Mouse (Mus musculus) E14TG2a.4 (cell line): ENCODE measurements around the gene Nrg3.

Experiments used
- H3K27me3 ChIP-seq: 2 replicates; pipeline ENCODE4 v1.6.1; 2014; ENCODE audit warnings: low read length, control low read depth; ENCODE audit not compliant: insufficient read depth
- H3K36me3 ChIP-seq: 2 replicates; pipeline ENCODE4 v1.6.1; 2014; ENCODE audit warnings: low read length, control low read depth; ENCODE audit not compliant: insufficient read depth
- H3K4me1 ChIP-seq: replicated peaks from 2 replicates; pipeline ENCODE4 v1.6.1; 2014; ENCODE audit warnings: low read depth, low read length, control low read depth
- H3K4me3 ChIP-seq: replicated peaks from 2 replicates; pipeline ENCODE4 v1.5.1; 2014; ENCODE audit warnings: mild to moderate bottlenecking, low read length
- H3K9me3 ChIP-seq: 2 replicates; pipeline ENCODE4 v1.6.1; 2014; ENCODE audit warnings: low read length, control low read depth
- CTCF ChIP-seq: conservative IDR thresholded peaks from 2 replicates; pipeline ENCODE4 v1.5.1; 2014; ENCODE audit warnings: low read length
- NANOG ChIP-seq: IDR thresholded peaks from 2 replicates; pipeline ENCODE4 v1.6.1; 2014; ENCODE audit warnings: borderline replicate concordance, low read length, mixed read lengths
- POU5F1 ChIP-seq: IDR thresholded peaks from 2 replicates; pipeline ENCODE4 v1.6.1; 2014; ENCODE audit warnings: low read length, borderline replicate concordance

The Nrg3 gene

DNA sequence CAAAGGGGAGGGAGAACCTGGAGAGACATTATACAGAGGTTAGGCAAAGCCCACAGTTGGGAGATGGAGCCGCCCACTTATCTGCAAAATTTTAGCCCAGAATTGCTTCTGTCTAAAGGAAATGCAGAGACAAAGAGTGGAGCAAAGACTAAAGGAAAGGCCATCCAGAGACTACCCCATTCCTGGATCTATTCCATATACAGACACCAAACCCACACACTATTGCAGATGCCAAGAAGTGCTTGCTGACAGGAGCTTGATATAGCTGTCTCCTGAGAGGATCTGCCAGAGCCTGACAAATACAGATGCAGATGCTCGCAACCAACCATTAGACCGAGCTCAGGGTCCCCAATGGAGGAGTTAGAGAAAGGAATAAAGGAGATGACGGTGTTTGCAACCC, 637.9 kb downstream of the Nrg3 start:
- H3K9me3 ChIP-seq: no peaks in the 10 kb centered on the region
- no peaks in the 10 kb centered on the region for H3K36me3 ChIP-seq
- no peaks in the 10 kb centered on the region for H3K27me3 ChIP-seq
- TF ChIP-seq POU5F1: no peak
- no peaks in the 10 kb centered on the region for H3K4me1 ChIP-seq
- H3K4me3 ChIP-seq: no peak overlapping the region

- Histone ChIP-seq H3K4me3 (no peak overlapping the region), H3K27me3 (no peaks in the 10 kb centered on the region), H3K36me3 (no peaks in the 10 kb centered on the region), H3K4me1 (no peaks in the 10 kb centered on the region), H3K9me3 (no peaks in the 10 kb centered on the region)
- TF ChIP-seq POU5F1 (no peak), CTCF (no peak), NANOG (no peak)
Observed at GRCm38 (mm10) chr14:38824891-38825290, 648.0 kb downstream of the Nrg3 start.

DNA sequence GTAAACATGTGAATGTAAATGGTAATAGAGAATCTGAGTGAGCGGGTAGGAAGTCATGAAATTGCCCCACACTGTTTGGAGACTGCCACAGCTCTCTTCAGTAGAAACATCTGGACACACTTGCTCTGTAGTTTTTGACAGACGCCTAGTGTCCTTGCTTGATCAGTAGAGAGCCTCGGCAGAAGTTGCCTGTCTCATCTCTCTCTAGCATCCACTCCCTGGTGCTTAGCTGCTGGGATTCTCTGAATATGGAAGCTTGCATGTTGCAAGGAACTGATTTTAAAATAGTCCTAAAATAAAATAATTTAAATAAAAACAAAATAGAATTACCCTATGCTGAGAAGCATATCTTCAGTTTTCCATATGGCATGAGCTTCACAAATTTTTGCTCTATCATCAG, 675.9 kb downstream of the Nrg3 start:
- Histone ChIP-seq H3K4me3 (no peak overlapping the region), H3K9me3 (no peaks in the 10 kb centered on the region), H3K36me3 (no peaks in the 10 kb centered on the region), H3K4me1 (no peaks in the 10 kb centered on the region), H3K27me3 (no peaks in the 10 kb centered on the region)
- no peak for TF ChIP-seq CTCF
- TF ChIP-seq POU5F1: no peak
- no peak for TF ChIP-seq NANOG

- no peak overlapping the region for H3K4me3 ChIP-seq
- no peaks in the 10 kb centered on the region for H3K36me3 ChIP-seq
- H3K27me3 ChIP-seq: no peaks in the 10 kb centered on the region
- no peaks in the 10 kb centered on the region for H3K9me3 ChIP-seq
- TF ChIP-seq CTCF (no peak), POU5F1 (no peak), NANOG (no peak)
- no peaks in the 10 kb centered on the region for H3K4me1 ChIP-seq
Observed at GRCm38 (mm10) chr14:38775291-38776116, 697.4 kb downstream of the Nrg3 start.

DNA sequence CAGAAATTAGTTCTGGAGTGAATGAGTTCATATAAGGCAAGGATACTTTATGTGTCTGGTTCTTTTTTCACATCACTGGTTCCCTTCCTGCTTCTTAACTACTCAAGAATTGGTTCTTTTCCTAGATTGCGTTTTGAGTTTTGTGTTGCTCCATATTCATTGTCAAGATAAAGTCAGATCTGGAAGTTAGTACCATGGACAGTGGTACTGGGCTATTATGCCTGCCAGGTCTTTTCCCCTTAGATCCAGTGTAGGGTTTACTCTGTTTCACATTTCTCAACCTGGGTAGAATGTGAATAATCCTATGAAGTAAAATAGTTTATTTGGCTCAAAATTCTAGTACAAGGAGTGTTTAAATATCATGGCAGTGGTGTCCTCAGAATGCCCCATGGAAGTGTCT, 698.1 kb downstream of the Nrg3 start:
- H3K27me3 ChIP-seq: no peaks in the 10 kb centered on the region
- TF ChIP-seq CTCF: no peak
- no peak for TF ChIP-seq POU5F1
- no peak for TF ChIP-seq NANOG
- H3K4me1 ChIP-seq: no peaks in the 10 kb centered on the region
- no peaks in the 10 kb centered on the region for H3K36me3 ChIP-seq
- H3K4me3 ChIP-seq: no peak overlapping the region
- no peaks in the 10 kb centered on the region for H3K9me3 ChIP-seq

- no peaks in the 10 kb centered on the region for H3K4me1 ChIP-seq
- H3K9me3 ChIP-seq: no peaks in the 10 kb centered on the region
- H3K27me3 ChIP-seq: no peaks in the 10 kb centered on the region
- H3K4me3 ChIP-seq: no peak overlapping the region
- TF ChIP-seq NANOG (no peak), POU5F1 (no peak), CTCF (no peak)
- no peaks in the 10 kb centered on the region for H3K36me3 ChIP-seq
Observed at GRCm38 (mm10) chr14:38730465-38730864, 742.4 kb downstream of the Nrg3 start.

DNA sequence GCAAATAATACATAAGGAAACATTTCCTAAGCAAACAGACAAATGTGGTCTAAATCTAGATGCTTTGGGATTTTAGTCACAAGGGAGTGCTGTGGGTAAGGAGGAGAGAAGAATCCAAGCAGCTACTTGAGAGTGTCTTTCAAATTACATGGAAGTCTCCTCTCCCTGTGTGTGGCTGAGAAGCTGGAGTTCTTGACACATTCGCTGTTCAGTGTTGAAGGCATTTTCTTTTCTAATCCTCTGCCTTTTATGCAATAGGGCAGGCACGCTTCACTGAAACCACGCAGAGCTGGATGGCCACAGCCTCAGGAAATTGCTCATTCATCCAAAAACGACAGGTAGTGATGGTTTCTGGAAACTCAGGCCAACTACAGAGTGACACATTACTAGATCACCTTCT, 769.0 kb downstream of the Nrg3 start:
- no peaks in the 10 kb centered on the region for H3K9me3 ChIP-seq
- H3K4me1 ChIP-seq: no peaks in the 10 kb centered on the region
- no peaks in the 10 kb centered on the region for H3K27me3 ChIP-seq
- H3K36me3 ChIP-seq: no peaks in the 10 kb centered on the region
- TF ChIP-seq CTCF (no peak), NANOG (no peak), POU5F1 (no peak)
- no peak overlapping the region for H3K4me3 ChIP-seq

DNA sequence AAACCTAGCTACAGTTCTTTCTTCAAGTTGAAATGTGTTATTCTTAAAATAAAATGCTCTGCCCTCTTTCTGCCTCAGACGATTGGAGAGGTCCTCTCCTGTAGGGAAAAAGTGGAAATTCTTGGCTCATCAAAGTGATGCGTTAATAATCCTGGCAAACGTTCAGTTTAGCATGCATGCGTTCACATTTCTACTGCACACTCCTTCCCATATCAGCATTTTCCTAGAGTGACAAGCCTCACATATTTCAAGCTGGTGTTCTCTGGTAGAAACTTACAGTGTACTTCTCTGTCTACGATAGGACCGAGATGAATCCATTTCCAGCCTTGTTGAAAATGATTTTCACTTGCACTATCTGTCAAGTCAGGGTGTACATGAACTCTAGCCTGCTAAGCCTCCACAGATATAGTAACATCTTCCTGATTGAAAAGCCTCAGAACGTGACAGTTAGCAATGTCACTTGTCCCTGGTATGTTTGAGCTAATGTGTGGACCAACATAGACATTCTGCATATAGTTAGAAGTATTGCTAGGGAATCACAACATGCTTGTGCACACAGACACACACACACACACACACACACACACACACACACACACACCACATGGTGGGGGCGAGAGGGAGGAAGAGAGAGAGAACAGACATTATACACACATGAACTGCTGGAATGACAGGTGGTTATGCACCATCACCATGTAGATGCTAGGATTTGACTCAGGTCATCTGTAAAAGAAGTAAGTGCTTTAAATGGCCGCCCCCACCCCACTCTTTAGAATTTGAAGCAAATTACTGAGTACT, 770.1 kb downstream of the Nrg3 start:
- Histone ChIP-seq H3K36me3 (no peaks in the 10 kb centered on the region), H3K27me3 (no peaks in the 10 kb centered on the region), H3K9me3 (no peaks in the 10 kb centered on the region), H3K4me3 (no peak overlapping the region), H3K4me1 (no peaks in the 10 kb centered on the region)
- TF ChIP-seq POU5F1: no peak
- no peak for TF ChIP-seq NANOG
- TF ChIP-seq CTCF: no peak

GRCm38 (mm10) chr14:38701413-38701812, 771.5 kb downstream of the Nrg3 start:
- H3K9me3 ChIP-seq: no peaks in the 10 kb centered on the region
- no peaks in the 10 kb centered on the region for H3K36me3 ChIP-seq
- H3K4me1 ChIP-seq: no peaks in the 10 kb centered on the region
- no peak overlapping the region for H3K4me3 ChIP-seq
- H3K27me3 ChIP-seq: no peaks in the 10 kb centered on the region
- no peak for TF ChIP-seq CTCF
- TF ChIP-seq POU5F1: no peak
- no peak for TF ChIP-seq NANOG
